Mouse (Mus musculus) forebrain, embryonic 16.5 days (tissue): Measurements from ENCODE around the gene Gm3739. TPM values are rescaled to one million over a fixed set of nuclear protein-coding genes. Genes with fewer than 3 reads are reported as not detected.
"Not testable (repeated sequence)": the region's sequence is repeated elsewhere in the genome, so short reads cannot be mapped to it uniquely, and the experiment has no call there.

Experiments used
- ATAC-seq: fragments of 200-750 bp; cut with Nextera tagmentation; 2 replicates; pipeline ENCODE4 v1.8.0; 2017; ENCODE audit warnings: mild to moderate bottlenecking, moderate library complexity
- H3K27ac ChIP-seq: fragments of 300-500 bp; sonication (generic); 2 replicates; pipeline ENCODE4 v1.5.1; 2014; ENCODE audit warnings: low read length, control low read depth
- H3K27me3 ChIP-seq: fragments of 300-500 bp; sonication (generic); replicated peaks from 2 replicates; pipeline ENCODE4 v1.6.1; 2014; ENCODE audit warnings: low read length; ENCODE audit not compliant: control insufficient read depth, insufficient read depth
- H3K36me3 ChIP-seq: fragments of 300-500 bp; sonication (generic); 2 replicates; pipeline ENCODE4 v1.6.1; 2014; ENCODE audit not compliant: control insufficient read depth, insufficient read depth
- H3K4me1 ChIP-seq: fragments of 300-500 bp; sonication (generic); replicated peaks from 2 replicates; pipeline ENCODE4 v1.6.1; 2014; ENCODE audit warnings: low read length; ENCODE audit not compliant: control insufficient read depth, insufficient read depth
- H3K4me2 ChIP-seq: fragments of 300-500 bp; sonication (generic); 2 replicates; pipeline ENCODE4 v1.6.1; 2014; ENCODE audit warnings: mild to moderate bottlenecking, low read length, control low read depth
- H3K4me3 ChIP-seq: fragments of 300-500 bp; sonication (generic); replicated peaks from 2 replicates; pipeline ENCODE4 v1.5.1; 2014; ENCODE audit warnings: mild to moderate bottlenecking, low read length, control low read depth
- H3K9ac ChIP-seq: fragments of 300-500 bp; sonication (generic); replicated peaks from 2 replicates; pipeline ENCODE4 v1.6.1; 2014; ENCODE audit warnings: low read depth, low read length, control low read depth
- H3K9me3 ChIP-seq: fragments of 300-500 bp; sonication (generic); 2 replicates; pipeline ENCODE4 v1.6.1; 2016; ENCODE audit warnings: low read length; ENCODE audit not compliant: control insufficient read depth
- WGBS: fragments of 180-500 bp; shearing (Covaris S2); extraction: QIAGEN DNeasy Blood & Tissue Kit; methylation state at CpG from one replicate; pipeline ENCODE4 v1.1.7; 2014; 5-methylcytosine and 5-hydroxymethylcytosine counted together
- polyA plus RNA-seq: library from polyadenylated mRNA; unstranded; fragments of >200 nt; fragmentation: Nextera tagmentation; extraction: Ambion mirVana; gene quantifications from 2 replicates; pipeline ENCODE4 v1.2.1, GENCODE M21; 2015

Gm3739 gene
- 5.4 and 5.5 TPM in 2 replicates for polyA plus RNA-seq

GRCm38 (mm10) chr14:7314661-7315060 is at the start of gene Gm3739:
Gene Gm3739, minus strand, starts transcription at chr14:7315049.
- Histone ChIP-seq H3K9ac (peak within 1 kb of the TSS; percentile 69), H3K4me2 (peak within 1 kb of the TSS; percentile 52), H3K4me3 (peak within 1 kb of the TSS; percentile 53)
- 0% methylated on average over 14 of the region's 35 CpGs for WGBS
- not testable (repeated sequence) for H3K27me3 ChIP-seq, H3K36me3 ChIP-seq, H3K27ac ChIP-seq, ATAC-seq, H3K9me3 ChIP-seq, H3K4me1 ChIP-seq

- not testable (repeated sequence) for H3K27ac ChIP-seq, ATAC-seq, H3K9ac ChIP-seq, H3K9me3 ChIP-seq, H3K4me3 ChIP-seq, H3K27me3 ChIP-seq, H3K4me1 ChIP-seq, H3K4me2 ChIP-seq, H3K36me3 ChIP-seq
- no CpG with 5 or more reads among the region's 1 CpGs for WGBS
Measured at GRCm38 (mm10) chr14:7332295-7332694, 17.4 kb upstream of the Gm3739 start, which contains the start of gene Gm5797. Gene Gm5797, minus strand, starts transcription at chr14:7332395.

- Histone ChIP-seq H3K4me3 (peak overlapping the region; percentile 53), H3K4me2 (peak overlapping the region; percentile 52), H3K9ac (peak overlapping the region; percentile 69)
- not testable (repeated sequence) for H3K4me1 ChIP-seq, H3K27me3 ChIP-seq, H3K27ac ChIP-seq, H3K36me3 ChIP-seq, H3K9me3 ChIP-seq
- ATAC-seq, result peak; percentile 43; the same call in 1 of the 2 replicates
- 0% methylated on average over 12 of the region's 19 CpGs for WGBS
Measured at GRCm38 (mm10) chr14:7315093-7315492, 244 bp upstream of the Gm3739 start.

DNA sequence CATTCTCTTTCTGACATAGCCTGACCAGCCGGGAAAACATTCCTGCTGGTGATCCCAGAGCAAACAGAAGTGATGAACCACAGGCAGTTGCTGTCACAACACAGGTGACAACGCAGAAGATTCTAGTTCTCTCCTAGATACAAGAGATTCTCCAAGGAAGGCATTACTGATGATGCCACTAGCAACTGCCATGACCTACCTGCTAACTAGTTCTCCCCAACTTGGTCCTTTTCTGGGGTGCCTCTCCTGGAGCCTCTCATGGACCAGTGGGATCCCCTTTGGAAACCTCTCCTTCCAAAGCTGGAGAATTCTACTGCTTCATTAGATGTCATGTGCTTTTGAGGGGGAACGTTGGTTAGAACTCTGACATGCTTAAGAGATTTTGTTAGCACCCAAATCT is 50.2 kb downstream of the Gm3739 start, which contains the start of gene Gm3727:
Gm3727 (minus strand) TSS at position 101 of the 400 bp plus-strand sequence.
- H3K4me3 ChIP-seq, ATAC-seq, H3K9ac ChIP-seq, H3K36me3 ChIP-seq, H3K27me3 ChIP-seq, H3K9me3 ChIP-seq, H3K4me2 ChIP-seq, H3K4me1 ChIP-seq, H3K27ac ChIP-seq: not testable (repeated sequence)
- WGBS, result 89% methylated on average over 3 of the region's 3 CpGs

Other genes with a start within 250 kb of the Gm3739 start
- 4.6 and 6.6 TPM in 2 replicates for gene Gm3696, start 214.4 kb downstream of the Gm3739 start, polyA plus RNA-seq
- gene Gm6676, start 189.6 kb downstream of the Gm3739 start, polyA plus RNA-seq, result not detected in 2 replicates
- 7.5 and 9.5 TPM in 2 replicates for gene Gm3512, start 140.5 kb downstream of the Gm3739 start, polyA plus RNA-seq
- not detected in 2 replicates for gene Gm16434, start 120.5 kb downstream of the Gm3739 start, polyA plus RNA-seq
- not detected in 2 replicates for gene Gm3727, start 50.3 kb downstream of the Gm3739 start, polyA plus RNA-seq
- gene Gm5797, start 17.3 kb upstream of the Gm3739 start, polyA plus RNA-seq, result not detected in 2 replicates
- not detected in 2 replicates for gene Gm8374, start 50.1 kb upstream of the Gm3739 start, polyA plus RNA-seq
- not detected in 2 replicates for gene Gm3755, start 135.9 kb upstream of the Gm3739 start, polyA plus RNA-seq
- gene Gm3752, start 168.7 kb upstream of the Gm3739 start, polyA plus RNA-seq, result 12.4 and 15.4 TPM in 2 replicates